Mouse (Mus musculus): ENCODE measurements at regions not wholly inside any gene's neighbourhood (a gene's known extent, or its start where the extent isn't known, plus 50 kb on each side); places are given as distances from the start of the nearest gene placed in this dataset.

DNA sequence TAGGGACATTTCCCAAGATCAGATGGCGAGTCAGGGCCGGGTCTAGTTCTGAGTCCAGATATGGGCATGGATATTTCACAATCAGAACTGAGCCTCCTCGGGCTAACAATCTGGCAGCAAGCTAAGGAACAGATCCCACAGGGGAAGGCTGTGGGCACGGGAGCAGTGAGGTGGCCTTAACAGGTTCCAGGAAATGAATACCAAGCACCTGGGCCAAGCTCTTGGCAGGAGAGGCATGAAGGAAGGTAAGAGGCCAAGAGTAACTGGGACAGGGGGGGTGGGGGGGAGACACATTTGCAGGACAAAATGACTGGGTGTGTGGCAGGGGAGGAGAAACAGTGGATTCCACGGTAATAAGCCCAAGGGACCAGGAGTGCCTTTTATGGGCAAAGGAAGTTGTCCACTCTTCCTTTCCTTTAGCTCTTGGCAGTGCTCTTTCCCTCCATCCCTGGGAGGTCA lies 124.9 kb upstream of the Ank start:
- no peak for TF ChIP-seq POLR2A (IDR thresholded peaks at IDR 0.05; ENCODE audit: extremely low read depth, insufficient read depth, low read length)
- TF ChIP-seq CTCF (IDR thresholded peaks at IDR 0.05; ENCODE audit: low read depth, low read length), result no peak
